Mouse (Mus musculus): ENCODE results near the gene Pde4c. TPM values are rescaled to one million over a fixed set of nuclear protein-coding genes. Genes with fewer than 3 reads are reported as not detected.

Pde4c gene
- total RNA-seq, 2 experiments from 2014 or later: 2.5 to 3.0 TPM

- DNase-seq: peak; percentile 83
Measured at GRCm38 (mm10) chr8:70752000-70752764, 28.7 kb downstream of the Pde4c start.

GRCm38 (mm10) chr8:70753151-70753550 lies 29.6 kb downstream of the Pde4c start:
- DNase-seq: peak; percentile 95

- DNase-seq: peak; percentile 89
Measured at GRCm38 (mm10) chr8:70754043-70754870, 30.7 kb downstream of the Pde4c start, which contains the start of gene Rab3a. Gene Rab3a (plus strand): TSS chr8:70754679.

- DNase-seq: peak; percentile 66
Measured at GRCm38 (mm10) chr8:70754871-70755660, 31.5 kb downstream of the Pde4c start.

GRCm38 (mm10) chr8:70755661-70756475 lies 32.3 kb downstream of the Pde4c start:
- peak; percentile 7 for DNase-seq

- DNase-seq: no peak
Measured at GRCm38 (mm10) chr8:70756476-70757040, 33.0 kb downstream of the Pde4c start.

- peak; percentile 34 for DNase-seq
Measured at GRCm38 (mm10) chr8:70757523-70758307, 34.2 kb downstream of the Pde4c start.

- no peak for DNase-seq
Measured at GRCm38 (mm10) chr8:70758308-70758615, 34.7 kb downstream of the Pde4c start.

- DNase-seq: peak; percentile 34
Measured at GRCm38 (mm10) chr8:70758616-70759561, 35.4 kb downstream of the Pde4c start.

- no peak for DNase-seq
Measured at GRCm38 (mm10) chr8:70760350-70760749, 36.8 kb downstream of the Pde4c start.

- DNase-seq: peak; percentile 86
Measured at GRCm38 (mm10) chr8:70760775-70761406, 37.4 kb downstream of the Pde4c start, which contains the start of gene Mpv17l2. Gene Mpv17l2 (minus strand): TSS chr8:70760946.

- DNase-seq: no peak
Measured at GRCm38 (mm10) chr8:70762118-70762517, 38.6 kb downstream of the Pde4c start.

GRCm38 (mm10) chr8:70763354-70763753 lies 39.8 kb downstream of the Pde4c start:
- peak; percentile 68 for DNase-seq

- DNase-seq: no peak
Measured at GRCm38 (mm10) chr8:70764026-70764425, 40.5 kb downstream of the Pde4c start.

- DNase-seq: no peak
Measured at GRCm38 (mm10) chr8:70764676-70765075, 41.2 kb downstream of the Pde4c start.

GRCm38 (mm10) chr8:70765329-70765728 lies 41.8 kb downstream of the Pde4c start:
- DNase-seq: no peak

- no peak for DNase-seq
Measured at GRCm38 (mm10) chr8:70765838-70766570, 42.5 kb downstream of the Pde4c start.

Measured in gastrocnemius, postnatal 10 days (tissue).